Mouse (Mus musculus): ENCODE data around the gene Actl11.

DNA sequence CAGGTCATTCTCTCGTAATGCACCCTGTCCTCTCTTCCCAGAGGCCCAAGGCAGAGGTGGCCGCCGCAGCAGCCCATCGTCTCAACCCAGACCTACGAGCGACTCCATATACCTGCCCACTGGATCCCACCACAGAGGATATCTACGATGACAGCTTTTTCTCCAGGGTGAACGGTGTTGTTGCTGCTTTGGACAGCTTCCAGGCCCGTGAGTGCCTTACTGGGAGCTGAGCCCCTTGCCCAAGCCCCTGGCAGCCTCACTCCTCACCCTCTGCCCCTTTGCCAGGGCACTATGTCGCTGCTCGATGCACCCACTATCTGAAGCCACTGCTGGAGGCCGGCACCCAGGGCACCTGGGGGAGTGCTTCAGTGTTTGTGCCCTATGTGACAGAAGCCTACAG lies 50.5 kb downstream of the Actl11 start:
- TF ChIP-seq CTCF (conservative IDR thresholded peaks at IDR 0.05; ENCODE audit: low read length) (no peak), NANOG (IDR thresholded peaks at IDR 0.05; ENCODE audit: borderline replicate concordance, low read length) (no peak)

Measured in E14TG2a.4 (cell line).